Comparison of ENCODE assay signal across 31 mouse cellular contexts in the genomic region with DNA sequence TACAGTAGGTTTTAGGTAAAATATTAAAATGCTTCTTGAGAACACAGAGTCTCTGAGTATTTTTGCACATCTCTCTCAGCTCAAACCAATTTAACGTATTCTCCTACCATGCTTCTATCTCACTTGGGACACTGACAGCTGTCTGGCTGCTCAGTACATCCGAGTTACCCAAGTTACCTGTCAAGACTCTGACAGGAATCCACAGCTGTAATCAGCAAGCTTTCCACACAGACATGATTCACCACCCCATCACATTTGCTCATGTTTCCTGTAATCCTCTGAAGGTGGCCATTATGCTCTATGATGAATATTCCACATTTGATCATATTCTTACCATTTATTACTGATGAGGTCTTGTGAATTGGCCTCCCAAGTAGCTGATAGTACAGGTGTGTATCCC. TPM values are rescaled to one million over a fixed set of nuclear protein-coding genes. Genes with fewer than 3 reads are reported as not detected.
"Had no signal": no experiment of that assay in that cellular context is flagged by ENCODE, and none has a peak within 500 bp of the region (broad histone marks: within the 10 kb centered on the region; RNA-seq: fewer than 3 reads in every experiment).

No protein-coding gene starts in this region.

- H3K27me3 ChIP-seq: embryonic facial prominence, embryonic 12.5 days; embryonic facial prominence, embryonic 13.5 days; embryonic facial prominence, embryonic 15.5 days; forebrain, embryonic 12.5 days; forebrain, embryonic 13.5 days; forebrain, embryonic 15.5 days had no signal

- DNase-seq: cerebellum, adult 2 months; cerebellum, adult 9-10 months; cerebellum, adult 9-11 months; cerebellum, postnatal 10 days; cerebellum, postnatal 14 days; cerebellum, postnatal 25 days; cerebellum, postnatal 36 days; embryo, embryonic 11 days; forebrain, postnatal 0 days; gastrocnemius, adult 2 months; gastrocnemius, postnatal 10 days; gastrocnemius, postnatal 14 days; gastrocnemius, postnatal 25 days; gastrocnemius, postnatal 36 days; heart, adult 11 months; heart, adult 18-20 months; heart, adult 2 months had no signal

- H3K27ac ChIP-seq: embryonic facial prominence, embryonic 10.5 days; embryonic facial prominence, embryonic 12.5 days; embryonic facial prominence, embryonic 13.5 days; embryonic facial prominence, embryonic 15.5 days; forebrain, embryonic 10.5 days; forebrain, embryonic 12.5 days; forebrain, embryonic 13.5 days; forebrain, embryonic 15.5 days; gastrocnemius, adult 2 months; heart, adult 2 months had no signal

- H3K9ac ChIP-seq: embryonic facial prominence, embryonic 12.5 days; embryonic facial prominence, embryonic 13.5 days; embryonic facial prominence, embryonic 15.5 days; forebrain, embryonic 12.5 days; forebrain, embryonic 13.5 days; forebrain, embryonic 15.5 days; forebrain, postnatal 0 days had no signal

- H3K36me3 ChIP-seq: embryonic facial prominence, embryonic 10.5 days; embryonic facial prominence, embryonic 12.5 days; embryonic facial prominence, embryonic 13.5 days; embryonic facial prominence, embryonic 15.5 days; forebrain, embryonic 10.5 days; forebrain, embryonic 12.5 days; forebrain, embryonic 15.5 days had no signal

- H3K4me1 ChIP-seq: embryonic facial prominence, embryonic 10.5 days; embryonic facial prominence, embryonic 12.5 days; embryonic facial prominence, embryonic 13.5 days; embryonic facial prominence, embryonic 15.5 days; forebrain, embryonic 15.5 days had no signal

- H3K4me2 ChIP-seq: embryonic facial prominence, embryonic 12.5 days; embryonic facial prominence, embryonic 13.5 days; embryonic facial prominence, embryonic 15.5 days; forebrain, embryonic 12.5 days; forebrain, embryonic 13.5 days; forebrain, embryonic 15.5 days had no signal

- ATAC-seq: forebrain, embryonic 13.5 days; forebrain, embryonic 14.5 days; forebrain, embryonic 15.5 days; forebrain, embryonic 16.5 days; forebrain, postnatal 0 days had no signal

- H3K4me3 ChIP-seq: embryonic facial prominence, embryonic 10.5 days; embryonic facial prominence, embryonic 12.5 days; embryonic facial prominence, embryonic 13.5 days; embryonic facial prominence, embryonic 15.5 days; erythroblast, embryonic 14.5 days; forebrain, embryonic 10.5 days; forebrain, embryonic 12.5 days; forebrain, embryonic 13.5 days; forebrain, embryonic 15.5 days; gastrocnemius, adult 2 months; heart, adult 2 months had no signal

- H3K9me3 ChIP-seq: embryonic facial prominence, embryonic 10.5 days; embryonic facial prominence, embryonic 12.5 days; embryonic facial prominence, embryonic 13.5 days; embryonic facial prominence, embryonic 15.5 days; forebrain, embryonic 10.5 days; forebrain, embryonic 12.5 days; forebrain, embryonic 13.5 days; forebrain, embryonic 15.5 days had no signal

RNA-seq across cellular contexts. Expression of a gene that starts 5.6 kb away (rescaled TPM):
- polyA plus RNA-seq: embryonic facial prominence, embryonic 11.5 days; embryonic facial prominence, embryonic 13.5 days; embryonic facial prominence, embryonic 14.5 days; erythroblast, embryonic 14.5 days; forebrain, embryonic 10.5 days; forebrain, embryonic 11.5 days; forebrain, embryonic 12.5 days; forebrain, embryonic 13.5 days; forebrain, embryonic 14.5 days; heart, adult 2 months had no signal
